Mouse (Mus musculus) embryo, embryonic 11 days (tissue): ENCODE measurements around the gene Akr1b3.
"Not testable (repeated sequence)": the region's sequence is repeated elsewhere in the genome, so short reads cannot be mapped to it uniquely, and the experiment has no call there.

Source experiments
- DNase-seq: peaks from one replicate; pipeline ENCODE4 v3.0.0-alpha.2; 2015

The Akr1b3 gene

DNA sequence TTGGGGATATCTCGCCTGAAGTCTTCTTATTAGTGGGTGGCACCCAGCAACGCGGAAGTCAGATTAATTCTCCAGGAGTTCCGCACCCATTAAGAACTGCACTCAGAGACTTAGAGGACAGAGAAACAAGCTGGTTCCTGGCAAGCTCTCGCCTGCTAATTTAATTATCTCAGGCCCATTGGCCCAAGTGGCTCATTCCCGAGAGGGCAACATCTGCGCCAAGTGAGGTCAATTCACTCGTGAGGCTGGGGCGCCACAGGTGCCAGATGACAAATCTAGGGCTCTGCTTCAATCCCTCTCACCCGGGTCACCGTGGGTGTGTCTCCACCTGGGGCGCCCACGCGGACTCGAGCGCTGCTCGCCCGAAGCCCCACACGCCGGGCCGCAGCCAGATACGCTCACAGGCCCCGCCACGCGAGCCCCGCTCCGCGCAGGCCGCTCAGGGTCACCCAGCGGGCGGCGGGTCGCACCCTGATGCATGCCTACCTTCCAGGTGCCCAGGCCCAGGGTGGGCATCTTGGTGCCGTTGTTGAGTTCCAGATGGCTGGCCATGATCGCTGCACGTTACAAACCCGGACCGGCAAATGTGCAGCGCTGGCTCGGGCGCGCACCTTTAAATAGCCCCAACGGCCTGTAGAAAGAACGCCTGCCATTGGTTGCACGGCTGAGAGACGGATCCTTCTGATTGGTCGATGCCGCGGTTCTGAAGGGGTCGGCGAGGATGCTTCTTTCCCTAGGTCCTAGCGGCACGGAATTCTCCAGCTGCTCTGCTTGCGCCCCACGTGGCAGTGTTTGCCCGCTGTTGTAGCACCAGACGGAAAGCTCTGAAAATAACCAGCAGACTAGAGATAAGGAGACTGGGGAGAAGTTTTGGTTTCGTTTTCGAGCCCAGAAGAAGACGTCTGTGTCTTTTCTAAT is at the start of gene Akr1b3:
Gene Akr1b3, minus strand, starts transcription at position 625 of the 918 bp plus-strand sequence.
- DNase-seq, result peak; percentile 97

DNA sequence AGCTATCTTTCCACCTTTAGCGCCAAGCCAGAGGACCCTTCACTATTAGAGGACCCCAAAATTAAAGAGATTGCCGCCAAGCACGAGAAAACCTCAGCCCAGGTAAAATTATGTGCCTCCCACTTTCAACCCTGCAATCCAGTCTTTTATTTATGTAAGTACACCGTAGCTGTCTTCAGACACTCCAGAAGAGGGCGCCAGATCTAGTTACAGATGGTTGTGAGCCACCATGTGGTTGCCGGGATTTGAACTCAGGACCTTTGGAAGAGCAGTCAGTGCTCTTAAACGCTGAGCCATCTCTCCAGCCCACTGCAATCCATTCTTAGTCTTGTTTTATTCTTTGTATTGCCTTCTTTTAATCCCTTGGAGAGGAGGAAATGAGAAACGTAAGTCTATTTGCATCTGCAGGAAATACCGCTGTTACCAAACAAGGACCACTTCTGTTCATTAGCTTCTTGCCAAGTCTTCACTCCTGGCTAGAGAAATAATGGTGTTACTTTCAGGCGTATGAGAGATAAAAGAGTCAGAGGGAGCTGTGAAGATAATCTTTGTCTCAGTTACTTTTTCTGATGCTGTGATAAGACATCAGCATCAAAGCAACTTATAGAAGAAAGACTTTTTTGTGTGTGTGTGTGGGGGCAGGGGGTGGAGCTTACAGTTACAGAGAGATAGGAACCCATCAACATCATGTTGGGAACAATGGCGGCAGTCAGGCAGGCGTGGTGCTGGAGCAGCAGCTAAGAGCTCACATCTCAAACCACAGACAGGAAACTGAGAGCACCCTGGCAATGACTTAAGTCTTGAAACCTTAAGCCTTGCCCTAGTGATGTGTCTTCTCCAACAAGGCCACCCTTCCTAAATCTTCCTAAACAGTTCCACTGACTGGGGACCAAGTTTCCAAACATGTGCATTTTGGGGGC is 47.2 kb upstream of the Akr1b3 start:
- DNase-seq, result no peak

DNA sequence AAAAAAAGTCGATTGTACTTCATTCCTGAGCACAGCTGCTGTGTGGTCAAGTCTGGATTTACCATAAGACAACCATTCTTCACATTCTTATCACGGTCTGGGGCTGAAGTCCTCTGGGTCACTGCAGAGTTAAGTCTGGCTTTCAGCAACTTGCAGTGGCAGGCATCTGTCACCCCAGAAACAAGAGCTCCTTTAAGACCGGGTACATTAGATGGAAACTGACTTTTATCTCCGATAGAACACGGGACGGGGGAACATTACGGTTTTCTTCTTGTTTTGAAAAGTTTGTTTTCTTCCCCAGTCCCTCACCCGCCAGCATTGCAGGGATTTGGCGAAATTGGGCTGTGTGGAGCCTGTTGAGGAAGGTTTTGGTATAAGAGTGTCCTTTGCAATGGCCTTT is 38.6 kb upstream of the Akr1b3 start:
- DNase-seq, result no peak

DNA sequence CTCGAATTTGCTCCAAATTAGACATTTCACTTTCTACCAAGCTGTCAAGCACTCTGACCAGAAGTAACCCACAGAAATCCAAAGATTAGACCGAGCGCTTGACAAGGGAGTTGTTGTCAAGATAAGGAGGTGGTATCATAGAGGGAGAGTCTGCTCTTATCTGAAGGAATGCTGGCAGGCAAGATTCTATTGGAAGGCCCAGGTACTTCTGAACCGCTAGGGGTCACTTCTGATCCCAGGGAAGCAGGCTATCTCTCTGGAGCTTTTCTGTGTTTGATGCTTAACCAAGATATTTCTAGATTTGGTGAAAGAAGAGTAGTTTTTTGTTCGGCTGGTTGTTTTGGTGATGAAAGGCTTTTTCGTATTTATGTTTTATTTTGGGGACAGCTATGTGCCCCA is 38.1 kb upstream of the Akr1b3 start:
- DNase-seq, result no peak

DNA sequence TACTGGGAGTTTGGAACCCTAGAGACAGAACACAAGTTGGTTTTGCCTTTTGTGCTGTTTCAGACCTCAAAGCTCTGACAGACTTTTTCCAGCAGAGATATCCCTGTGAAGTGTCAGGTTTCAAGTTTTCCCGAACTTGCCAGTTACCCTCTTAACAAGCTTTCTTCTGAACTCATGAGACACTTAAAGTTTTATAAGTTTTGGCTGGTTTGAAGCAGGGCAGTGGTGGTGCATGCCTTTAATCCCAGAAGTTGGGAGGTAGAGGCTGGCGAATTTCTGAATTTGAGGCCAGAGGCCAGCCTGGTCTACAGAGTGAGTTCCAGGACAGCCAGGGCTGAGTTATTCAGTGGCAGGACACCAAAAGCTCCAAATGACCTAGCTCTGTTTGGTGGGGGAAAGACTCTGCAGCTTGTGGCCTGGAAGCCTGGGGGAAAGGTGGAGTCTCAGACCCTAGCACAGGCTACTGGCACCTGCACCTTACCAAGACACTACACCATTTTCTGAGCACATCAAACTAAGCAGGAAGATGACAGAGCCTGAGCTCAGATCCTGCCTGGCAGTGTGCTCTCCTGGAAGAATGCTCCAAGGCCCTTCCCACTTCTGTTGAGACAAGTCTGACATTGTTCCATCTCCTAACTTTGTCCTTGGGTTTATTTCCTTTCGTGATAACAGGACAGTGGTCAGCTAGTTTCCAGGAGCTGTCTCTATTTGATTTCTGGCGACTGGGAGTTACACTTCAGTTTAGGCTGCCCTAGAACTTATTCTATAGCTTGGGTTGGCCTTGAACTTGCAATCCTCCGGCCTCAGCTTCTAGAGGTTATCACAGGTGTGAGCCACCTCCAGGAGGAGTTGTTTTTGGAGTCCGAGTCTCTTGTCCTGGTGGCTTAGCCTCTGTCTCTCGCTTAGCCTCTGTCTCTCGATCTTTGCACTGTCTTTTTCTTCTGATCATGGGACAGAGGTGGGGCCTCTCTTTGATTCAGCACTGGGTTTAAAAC is 37.4 kb upstream of the Akr1b3 start:
- DNase-seq, result no peak

DNA sequence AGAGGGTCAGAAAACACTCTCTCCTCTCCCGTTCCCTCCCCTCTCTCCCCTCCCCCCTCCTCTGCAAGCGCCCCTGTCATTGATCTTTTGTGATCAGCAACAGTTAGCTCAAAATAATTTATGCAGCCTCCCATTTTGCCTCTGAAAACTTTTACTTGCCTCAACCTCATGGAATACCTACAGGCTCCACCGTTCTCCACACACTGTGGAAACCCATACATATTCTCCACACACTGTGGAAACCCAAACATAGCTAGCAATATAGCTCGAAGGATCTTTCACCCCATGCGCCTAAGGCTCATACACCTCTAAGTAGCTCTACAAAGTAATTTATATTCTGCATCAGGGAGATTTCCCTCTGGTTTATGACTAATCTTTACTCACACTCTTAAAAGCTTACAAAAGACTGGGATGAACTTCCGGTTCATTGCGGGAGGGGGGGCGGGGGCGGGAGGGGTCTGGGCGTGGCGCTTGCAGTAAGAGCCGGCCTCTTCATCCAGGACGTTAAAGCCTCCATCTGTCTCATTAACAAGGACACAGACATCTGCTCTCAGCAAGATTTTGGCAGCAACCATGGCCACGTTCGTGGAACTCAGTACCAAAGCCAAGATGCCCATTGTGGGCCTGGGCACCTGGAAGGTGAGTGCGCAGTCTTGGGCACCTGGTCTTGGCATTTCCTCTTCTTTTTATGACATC is 36.5 kb upstream of the Akr1b3 start, which contains the start of gene Akr1b8:
Gene Akr1b8, plus strand, starts transcription at position 462 of the 696 bp plus-strand sequence.
- peak; percentile 40 for DNase-seq

DNA sequence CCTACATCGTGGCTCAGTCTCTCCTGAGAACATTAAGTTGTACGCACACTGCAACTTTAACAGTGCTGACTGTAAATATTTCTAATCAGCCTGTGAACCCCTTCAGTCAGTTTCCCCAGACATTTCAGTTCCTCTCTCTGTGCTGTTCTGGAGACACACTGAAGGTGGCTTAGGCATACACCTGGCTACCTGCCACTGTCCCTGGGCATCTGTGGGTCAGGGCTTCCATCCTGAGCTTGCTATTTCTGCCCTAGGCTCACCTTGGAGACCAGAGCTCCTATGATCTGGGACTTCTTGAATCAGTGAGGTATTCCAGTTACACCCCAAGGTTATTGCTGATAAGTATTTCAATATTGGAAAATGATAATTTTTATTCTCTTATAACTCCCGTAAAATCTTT is 35.1 kb upstream of the Akr1b3 start:
- no peak for DNase-seq

DNA sequence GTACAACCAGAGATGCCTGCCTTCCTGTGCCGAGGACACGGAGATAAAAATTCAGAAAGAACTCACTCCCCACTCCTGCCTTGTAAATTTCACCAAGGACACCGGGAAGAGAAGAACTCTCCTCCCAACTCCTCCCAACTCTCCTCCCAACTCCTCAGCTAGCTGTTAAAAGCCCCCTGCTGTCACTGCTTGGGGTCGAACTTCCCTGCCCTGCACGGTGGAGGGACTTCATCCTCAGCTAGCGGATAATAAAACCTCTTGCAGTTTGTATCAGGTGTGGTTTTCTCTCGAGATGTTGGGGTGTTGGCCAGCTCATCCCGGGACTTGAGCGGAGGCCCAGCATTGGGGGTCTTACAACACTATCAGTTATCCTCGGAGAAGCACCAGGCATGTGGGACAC is 34.2 kb upstream of the Akr1b3 start:
- DNase-seq, result not testable (repeated sequence)

DNA sequence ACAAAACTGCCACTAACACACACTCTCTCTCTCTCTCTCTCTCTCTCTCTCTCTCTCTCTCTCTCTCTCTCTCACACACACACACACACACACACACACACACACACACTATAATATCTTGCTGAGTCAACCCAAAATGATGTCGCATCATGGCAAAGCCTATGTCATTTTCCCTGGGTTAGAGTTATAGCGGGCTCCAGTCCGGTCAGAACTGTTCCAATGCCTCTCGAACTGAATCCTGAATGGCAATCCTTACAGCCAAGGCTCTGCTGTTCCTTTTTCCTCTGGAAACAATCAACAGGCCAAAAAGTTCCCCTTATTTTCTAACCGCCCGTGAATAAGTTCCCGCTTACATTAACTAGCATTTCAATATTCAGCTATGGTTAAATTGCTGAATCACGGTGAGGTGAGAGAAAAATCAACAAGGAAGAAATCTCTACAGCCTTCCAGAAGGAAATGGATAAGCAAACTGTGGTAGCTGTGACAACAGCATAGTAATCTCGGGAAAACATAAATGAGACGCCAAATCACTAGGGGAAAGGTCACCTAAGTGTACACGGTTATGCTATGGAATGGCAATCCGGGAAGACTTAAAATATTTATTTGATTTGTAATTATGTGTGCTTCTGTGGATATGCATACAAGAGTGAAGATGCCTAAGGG is 32.9 kb upstream of the Akr1b3 start:
- DNase-seq, result no peak

DNA sequence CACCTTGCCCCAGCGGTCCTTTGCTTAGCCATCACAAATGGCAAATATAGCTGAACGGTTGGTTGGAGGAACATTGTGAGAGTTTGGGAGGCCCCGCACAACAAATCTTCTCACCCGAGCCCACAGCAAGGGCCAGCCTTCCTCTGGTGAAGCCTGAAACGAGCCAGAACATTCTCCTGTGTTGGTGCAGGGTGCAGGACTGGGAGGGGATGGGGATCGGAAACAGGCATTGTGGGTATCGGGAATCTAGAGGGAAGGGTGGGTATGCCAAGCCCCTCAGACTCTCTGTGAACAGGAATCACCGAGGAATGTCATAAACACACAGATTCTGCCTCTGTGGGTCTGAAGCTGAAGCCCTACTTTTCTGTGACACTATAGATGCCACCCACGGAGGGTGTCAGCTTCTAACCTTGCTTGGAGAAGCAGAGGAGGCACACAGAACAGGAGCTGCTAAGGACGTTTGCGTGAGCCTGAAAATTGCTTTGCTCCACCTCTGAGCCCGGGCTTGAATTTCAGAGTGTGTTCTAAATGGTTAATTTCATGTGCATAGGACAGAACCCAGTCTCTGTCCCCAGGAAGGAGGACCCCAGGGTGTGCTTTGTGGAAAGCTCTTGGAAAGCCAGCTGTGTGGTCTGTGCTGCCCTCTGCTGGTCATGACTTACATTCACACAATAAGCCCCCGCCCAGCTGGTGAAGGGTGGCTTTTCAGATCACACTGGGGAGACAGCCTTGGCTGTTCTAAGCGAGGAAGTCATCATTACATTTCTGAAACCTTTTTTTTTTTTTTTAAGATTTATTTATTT is 29.0 kb upstream of the Akr1b3 start:
- DNase-seq, result peak; percentile 89

DNA sequence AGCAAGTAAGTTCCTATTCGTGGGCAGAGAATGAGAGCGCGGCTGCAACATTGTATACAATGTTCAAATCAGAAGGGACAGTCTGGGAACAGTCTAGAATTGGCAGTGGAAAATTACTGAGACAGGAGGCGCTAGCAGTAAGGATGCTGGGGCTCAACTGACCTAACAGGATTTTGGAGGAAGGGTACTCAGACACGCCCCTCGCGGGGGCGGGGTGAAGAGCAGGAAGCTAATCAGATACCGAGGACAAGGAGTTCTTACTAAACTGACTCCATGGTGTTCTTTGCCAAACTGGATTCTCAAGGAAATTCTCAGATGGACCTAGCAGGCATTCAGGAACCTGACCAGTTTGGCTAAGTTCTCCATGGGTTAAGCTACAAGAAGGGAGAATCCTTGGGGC is 27.7 kb upstream of the Akr1b3 start:
- DNase-seq, result peak; percentile 63

DNA sequence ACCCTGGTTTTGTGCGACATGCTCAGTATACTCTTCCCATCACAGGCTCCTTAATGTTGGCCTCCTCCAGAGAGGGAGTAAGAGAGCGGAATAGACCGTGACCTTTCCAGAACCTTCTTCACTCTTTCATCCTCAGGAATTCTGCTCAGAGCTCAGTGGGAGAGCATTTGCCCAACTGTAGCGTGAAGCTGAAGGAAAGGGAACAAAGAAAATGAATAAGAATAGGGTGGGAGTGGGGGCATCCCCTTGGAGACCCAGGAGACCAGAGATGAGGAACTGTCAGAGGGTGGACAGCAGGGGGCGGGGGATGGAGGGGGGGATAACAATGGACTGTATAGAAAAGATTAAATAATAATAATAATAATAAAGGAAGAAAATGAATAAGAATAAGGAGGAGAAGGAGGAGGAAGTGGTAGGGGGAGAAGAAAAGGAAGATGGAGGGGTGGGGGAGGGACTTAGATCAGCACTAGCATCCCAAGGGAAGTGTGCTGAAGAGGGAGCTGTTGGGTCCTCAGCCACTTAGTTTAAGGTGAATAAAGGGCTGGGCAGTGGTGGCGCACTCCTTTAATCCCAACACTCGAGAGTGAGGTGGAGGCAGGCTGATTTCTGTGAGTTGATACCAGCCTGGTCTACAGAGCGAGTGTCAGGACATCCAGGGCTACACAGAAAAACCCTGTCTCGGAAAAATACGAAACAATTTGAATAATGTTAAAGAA is 27.0 kb upstream of the Akr1b3 start:
- no peak for DNase-seq

DNA sequence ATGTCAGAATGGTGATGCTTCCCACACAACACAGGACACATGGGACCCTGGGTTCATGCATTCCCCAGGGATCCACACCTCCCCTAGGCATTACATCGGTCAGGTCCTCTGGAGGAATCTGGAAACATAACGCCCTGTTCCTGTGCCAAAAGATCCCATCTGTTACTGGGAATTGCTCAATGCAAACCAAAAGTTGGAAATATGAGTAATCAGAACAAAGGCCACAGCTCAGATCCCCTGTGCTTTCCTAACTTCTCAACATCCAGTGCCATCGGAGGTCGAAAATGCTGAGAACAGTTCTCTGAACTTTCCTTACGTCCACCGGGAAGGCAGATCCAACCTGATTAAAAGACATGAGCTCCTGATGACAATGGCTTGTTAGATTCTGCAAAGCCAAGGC is 26.1 kb upstream of the Akr1b3 start:
- DNase-seq, result no peak

DNA sequence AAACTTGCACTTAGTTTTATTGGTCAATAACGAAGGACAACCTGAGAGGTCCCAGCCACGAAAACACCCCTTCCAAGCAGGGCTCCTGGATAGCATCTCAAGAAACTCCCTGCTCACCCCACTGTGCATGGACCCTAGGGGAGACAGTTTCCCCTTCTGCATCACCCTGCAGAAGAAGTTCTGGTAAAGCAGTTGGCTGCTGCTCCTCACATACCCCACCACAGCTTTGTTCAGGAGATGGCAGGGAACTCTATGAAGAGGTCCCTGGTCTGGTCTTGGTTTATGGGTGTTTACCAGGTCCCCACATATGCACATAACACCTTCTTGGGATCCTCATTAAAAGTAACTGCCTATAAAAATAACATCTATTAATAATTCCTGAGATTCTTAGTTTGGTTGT is 25.2 kb upstream of the Akr1b3 start:
- no peak for DNase-seq

DNA sequence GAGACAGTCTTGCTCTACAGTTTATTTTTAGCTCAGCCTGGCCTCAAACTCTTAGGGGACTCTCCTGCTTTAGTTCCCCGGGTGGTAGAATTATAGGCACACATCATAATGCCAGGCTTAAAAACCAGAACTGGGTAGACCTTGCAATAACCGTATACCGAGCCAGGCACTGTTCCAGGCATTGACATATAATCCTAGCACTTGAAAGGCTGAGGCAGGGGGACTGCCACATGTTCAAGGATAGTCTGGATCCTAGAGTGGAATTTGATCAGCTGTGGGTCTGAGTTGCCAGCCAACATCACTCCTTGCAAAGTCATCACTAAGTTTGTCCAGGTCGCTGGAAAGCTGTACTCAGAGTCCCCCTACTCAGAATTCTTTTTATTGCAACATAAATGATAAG is 24.7 kb upstream of the Akr1b3 start:
- DNase-seq, result no peak

DNA sequence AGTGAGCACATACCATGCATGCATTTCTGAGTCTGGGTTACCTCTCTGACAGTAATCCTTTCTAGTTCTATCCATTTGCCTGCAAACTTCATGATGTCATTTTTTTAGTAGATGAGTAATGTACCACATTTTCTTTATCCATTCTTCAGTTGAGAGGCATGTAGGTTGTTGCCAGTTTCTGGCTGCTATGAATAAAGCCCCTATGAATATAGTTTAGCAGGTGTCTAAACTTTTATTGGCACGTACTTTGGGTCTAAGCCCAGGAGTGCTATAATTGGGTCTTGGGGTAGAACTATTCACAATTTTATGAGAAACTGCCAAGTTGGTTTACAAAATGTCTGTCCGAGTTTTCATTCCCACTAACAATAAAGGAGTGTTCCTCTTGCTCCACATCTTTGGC is 20.5 kb upstream of the Akr1b3 start:
- no peak for DNase-seq

DNA sequence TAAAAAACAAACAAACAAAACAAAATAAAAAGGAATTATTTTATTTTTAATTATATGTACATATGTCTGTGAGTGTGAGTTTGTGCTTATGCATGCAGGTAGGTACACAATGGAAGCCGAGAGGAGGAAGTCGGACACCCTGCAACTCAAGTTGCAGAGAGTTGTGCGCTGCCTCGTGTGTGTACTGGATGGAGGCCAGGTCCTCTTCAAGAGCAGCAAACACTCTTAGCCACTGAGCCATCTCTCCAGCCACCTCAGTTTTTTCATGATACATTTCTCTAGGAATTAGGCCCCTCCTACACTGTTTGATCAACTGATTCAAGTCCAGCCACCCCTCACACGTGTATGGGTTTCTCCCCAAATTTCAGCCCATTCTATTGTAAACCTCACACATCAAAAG is 17.4 kb upstream of the Akr1b3 start:
- DNase-seq, result no peak

DNA sequence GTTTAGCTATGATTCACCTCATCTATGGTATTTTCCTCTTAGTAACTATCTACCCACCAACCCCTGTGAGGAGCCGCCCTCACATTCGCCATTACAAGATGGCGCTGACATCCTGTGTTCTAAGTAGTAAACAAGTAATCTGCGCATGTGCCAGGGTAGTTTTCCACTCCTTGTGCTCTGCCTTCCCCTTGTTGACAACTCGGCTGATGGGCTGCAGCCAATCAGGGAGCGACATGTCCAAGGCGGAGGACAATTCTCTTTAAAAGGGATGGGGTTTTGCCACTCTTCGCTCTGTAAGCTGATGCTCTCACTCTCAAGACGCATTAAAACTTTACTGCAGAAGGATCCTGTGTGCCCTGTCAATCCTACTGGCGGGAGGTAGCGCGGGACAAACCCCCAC is 14.5 kb upstream of the Akr1b3 start:
- DNase-seq, result not testable (repeated sequence)

DNA sequence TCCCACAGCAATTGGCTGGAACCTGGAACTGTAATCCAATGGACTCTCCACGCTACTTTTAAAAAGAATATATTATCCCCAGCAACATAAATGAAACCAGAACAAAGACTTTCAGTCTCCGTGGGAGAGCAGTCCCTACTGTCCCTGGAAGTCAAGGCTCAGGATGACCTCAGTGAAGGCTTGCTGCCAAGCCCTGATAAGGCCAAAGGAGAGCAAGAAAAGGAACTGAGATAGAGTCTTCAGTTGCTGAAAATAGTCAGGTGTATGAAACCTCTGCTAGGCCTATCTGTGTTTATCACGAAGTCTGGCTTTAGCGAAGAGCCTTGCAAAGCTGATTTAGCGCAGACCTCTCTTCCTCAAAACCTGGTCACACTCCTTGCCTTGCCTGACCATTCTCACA is 14.1 kb upstream of the Akr1b3 start:
- DNase-seq, result no peak

DNA sequence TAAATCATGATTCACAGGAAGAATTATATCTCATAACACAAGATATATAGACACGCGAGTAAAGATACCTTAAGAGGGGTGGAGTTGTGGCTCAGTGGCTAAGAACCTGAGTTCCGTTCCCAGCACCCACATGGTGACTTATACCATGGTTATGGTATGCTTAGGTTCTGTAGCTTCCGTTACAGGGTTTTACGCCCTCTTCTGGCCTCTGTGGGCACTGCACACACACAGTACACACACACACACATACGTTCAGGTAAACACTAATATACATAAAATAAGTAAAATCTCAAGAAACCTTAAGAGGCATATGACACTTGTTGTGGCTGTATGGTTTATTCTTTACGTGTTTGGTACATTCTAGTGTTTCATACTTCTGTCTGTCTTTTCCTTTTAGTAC is 4.8 kb upstream of the Akr1b3 start:
- no peak for DNase-seq
